Mouse (Mus musculus) cortical plate, adult 2 months (tissue): ENCODE results near the gene Abhd16b.

ENCODE experiments used
- CTCF ChIP-seq: fragments of 200-500 bp; IDR thresholded peaks from 2 replicates; pipeline ENCODE4 v1.5.1; 2011; ENCODE audit warnings: mild to moderate bottlenecking, control low read depth, low read length; ENCODE audit not compliant: insufficient read depth; ENCODE audit errors: extremely low read depth
- POLR2A ChIP-seq: fragments of 200-500 bp; IDR thresholded peaks from 2 replicates; pipeline ENCODE4 v1.6.1; 2011; ENCODE audit warnings: mild to moderate bottlenecking, low read length, control low read depth; ENCODE audit not compliant: insufficient read depth; ENCODE audit errors: extremely low read depth

DNA sequence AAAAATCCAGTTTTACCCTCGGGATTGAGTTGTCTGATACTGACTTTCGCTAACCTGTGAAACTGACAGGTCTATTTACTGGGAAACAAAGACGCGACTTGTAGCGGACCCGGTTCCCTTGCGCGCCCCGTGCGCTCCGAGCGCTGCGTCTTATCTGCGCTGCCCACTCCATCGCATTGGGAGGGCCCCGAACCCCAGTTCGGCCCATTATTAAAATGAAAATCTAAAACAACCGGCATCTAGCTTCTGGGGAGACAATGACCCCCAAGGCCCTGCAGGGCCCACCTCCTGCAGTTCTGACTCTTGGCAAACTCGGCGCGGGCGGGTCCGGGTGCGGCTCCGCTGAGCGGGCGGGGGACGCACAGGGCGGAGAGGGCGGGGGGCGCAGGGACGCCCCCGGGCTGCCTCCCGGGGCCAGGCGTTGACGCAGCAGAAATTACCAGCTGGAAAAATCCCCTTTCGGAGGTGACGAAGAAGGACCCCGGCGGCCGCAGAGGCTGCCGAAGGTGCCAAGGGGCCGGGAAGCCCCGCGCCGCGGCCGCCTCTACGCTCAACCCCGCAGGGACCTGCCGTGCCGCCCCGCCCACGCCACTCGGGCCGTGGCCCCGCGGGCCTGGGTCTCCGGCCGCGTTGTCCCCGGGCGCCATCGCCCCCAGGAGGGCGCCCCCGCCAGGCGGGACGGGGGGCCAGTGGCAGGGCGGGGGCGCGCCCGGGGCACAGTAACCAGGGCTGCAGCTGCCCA lies 34.4 kb upstream of the Abhd16b start:
- TF ChIP-seq CTCF (no peak), POLR2A (no peak)
